Mouse (Mus musculus) lung, embryonic 15.5 days (tissue): Measurements from ENCODE around the gene Gp5. TPM values are rescaled to one million over a fixed set of nuclear protein-coding genes. Genes with fewer than 3 reads are reported as not detected.
"Not testable (repeated sequence)": the region's sequence is repeated elsewhere in the genome, so short reads cannot be mapped to it uniquely, and the experiment has no call there.

ENCODE experiments used
- ATAC-seq: fragments of 200-750 bp; cut with Nextera tagmentation; 2 replicates; pipeline ENCODE4 v1.8.0; 2017; ENCODE audit warnings: moderate number of reproducible peaks, borderline replicate concordance; ENCODE audit not compliant: low FRiP score, low TSS enrichment; ENCODE audit errors: extremely low read depth
- H3K27ac ChIP-seq: fragments of 300-500 bp; sonication (generic); 2 replicates; pipeline ENCODE4 v1.5.1; 2015; ENCODE audit warnings: moderate library complexity, mild to moderate bottlenecking, inconsistent platforms
- H3K27me3 ChIP-seq: fragments of 300-500 bp; sonication (generic); 2 replicates; pipeline ENCODE4 v1.6.1; 2015; ENCODE audit warnings: inconsistent platforms
- H3K36me3 ChIP-seq: fragments of 300-500 bp; sonication (generic); 2 replicates; pipeline ENCODE4 v1.6.1; 2015; ENCODE audit warnings: inconsistent platforms
- H3K4me1 ChIP-seq: fragments of 300-500 bp; sonication (generic); 2 replicates; pipeline ENCODE4 v1.6.1; 2015; ENCODE audit warnings: inconsistent platforms
- H3K4me2 ChIP-seq: fragments of 300-500 bp; sonication (generic); 2 replicates; pipeline ENCODE4 v1.6.1; 2015; ENCODE audit warnings: inconsistent platforms, mild to moderate bottlenecking, moderate library complexity
- H3K4me3 ChIP-seq: fragments of 300-500 bp; sonication (generic); 2 replicates; pipeline ENCODE4 v1.5.1; 2015; ENCODE audit warnings: mild to moderate bottlenecking, inconsistent platforms
- H3K9ac ChIP-seq: fragments of 300-500 bp; sonication (generic); 2 replicates; pipeline ENCODE4 v1.6.1; 2015; ENCODE audit warnings: inconsistent platforms
- H3K9me3 ChIP-seq: fragments of 300-500 bp; sonication (generic); 2 replicates; pipeline ENCODE4 v1.6.1; 2016; ENCODE audit warnings: inconsistent platforms
- WGBS: fragments of 180-500 bp; shearing (Covaris S2); methylation state at CpG from one replicate; pipeline ENCODE4 v1.1.7; 2015; 5-methylcytosine and 5-hydroxymethylcytosine counted together
- polyA plus RNA-seq: library from polyadenylated mRNA; unstranded; fragments of >200 nt; fragmentation: Nextera tagmentation; extraction: Ambion mirVana; gene quantifications from 2 replicates; pipeline ENCODE4 v1.2.1, GENCODE M21; 2015

Gp5 gene
- 2.5 TPM in 2 replicates for polyA plus RNA-seq

GRCm38 (mm10) chr16:30310647-30311046 is at the start of gene Gp5:
TSS of gene Gp5 (minus strand) at chr16:30310779.
- peaks cover 55% of the 10 kb centered on the region for H3K27me3 ChIP-seq
- peak within 1 kb of the TSS; percentile 56 for H3K4me3 ChIP-seq
- H3K4me2 ChIP-seq = peak within 1 kb of the TSS; percentile 99
- peaks cover 23% of the 10 kb centered on the region for H3K4me1 ChIP-seq
- no peak within 1 kb of the TSS for H3K27ac ChIP-seq
- no peak within 1 kb of the TSS for H3K9ac ChIP-seq
- ATAC-seq = no peak
- peaks cover 2% of the 10 kb centered on the region; the same call in 1 of the 2 replicates for H3K36me3 ChIP-seq
- H3K9me3 ChIP-seq = no peaks in the 10 kb centered on the region

- not testable (repeated sequence) for H3K4me3 ChIP-seq, H3K9me3 ChIP-seq, H3K4me1 ChIP-seq, H3K27ac ChIP-seq, ATAC-seq, H3K4me2 ChIP-seq, H3K27me3 ChIP-seq, H3K9ac ChIP-seq
- WGBS = 96% methylated on average over 11 of the region's 11 CpGs
- H3K36me3 ChIP-seq = peaks cover 22% of the 10 kb centered on the region; the same call in 1 of the 2 replicates
These were observed 42.9 kb upstream of the Gp5 start for GRCm38 (mm10) chr16:30353489-30353888.

GRCm38 (mm10) chr16:30314236-30314635 is 3.7 kb upstream of the Gp5 start:
- Histone ChIP-seq H3K36me3 (peaks cover 7% of the 10 kb centered on the region; the same call in 1 of the 2 replicates), H3K4me1 (peaks cover 7% of the 10 kb centered on the region), H3K9me3 (no peaks in the 10 kb centered on the region), H3K27ac (no peak overlapping the region), H3K4me2 (no peak overlapping the region), H3K9ac (no peak overlapping the region), H3K27me3 (peaks cover 23% of the 10 kb centered on the region), H3K4me3 (no peak overlapping the region)
- ATAC-seq = no peak

GRCm38 (mm10) chr16:30310171-30310515 is 436 bp downstream of the Gp5 start:
- ATAC-seq = no peak
- Histone ChIP-seq H3K9me3 (no peaks in the 10 kb centered on the region), H3K27me3 (peaks cover 55% of the 10 kb centered on the region), H3K4me1 (peaks cover 23% of the 10 kb centered on the region), H3K36me3 (no peaks in the 10 kb centered on the region), H3K4me3 (no peak overlapping the region), H3K9ac (no peak overlapping the region), H3K27ac (no peak overlapping the region), H3K4me2 (no peak overlapping the region)
- 57% methylated on average over 8 of the region's 8 CpGs for WGBS

- no peak overlapping the region for H3K27ac ChIP-seq
- ATAC-seq = no peak
- peaks cover 24% of the 10 kb centered on the region for H3K4me1 ChIP-seq
- H3K27me3 ChIP-seq = peaks cover 55% of the 10 kb centered on the region
- H3K9ac ChIP-seq = no peak overlapping the region
- H3K4me3 ChIP-seq = peak overlapping the region; percentile 56
- no peaks in the 10 kb centered on the region for H3K36me3 ChIP-seq
- peak overlapping the region; percentile 99 for H3K4me2 ChIP-seq
- 5% methylated on average over 34 of the region's 34 CpGs for WGBS
- H3K9me3 ChIP-seq = no peaks in the 10 kb centered on the region
These were observed 996 bp downstream of the Gp5 start for GRCm38 (mm10) chr16:30309395-30310170.

- peaks cover 26% of the 10 kb centered on the region for H3K4me1 ChIP-seq
- ATAC-seq = peak; percentile 33; the same call in 1 of the 2 replicates
- H3K27me3 ChIP-seq = peaks cover 55% of the 10 kb centered on the region
- under 1% methylated on average over 65 of the region's 72 CpGs for WGBS
- H3K9ac ChIP-seq = peak overlapping the region; percentile 48
- H3K4me3 ChIP-seq = peak overlapping the region; percentile 56
- no peak overlapping the region for H3K27ac ChIP-seq
- no peaks in the 10 kb centered on the region for H3K36me3 ChIP-seq
- H3K4me2 ChIP-seq = peak overlapping the region; percentile 99
- no peaks in the 10 kb centered on the region for H3K9me3 ChIP-seq
These were observed 1.8 kb downstream of the Gp5 start for GRCm38 (mm10) chr16:30308616-30309394.

- ATAC-seq = no peak
- no peaks in the 10 kb centered on the region for H3K36me3 ChIP-seq
- H3K27ac ChIP-seq = no peak overlapping the region
- peaks cover 55% of the 10 kb centered on the region for H3K27me3 ChIP-seq
- H3K4me2 ChIP-seq = peak overlapping the region; percentile 99
- H3K9ac ChIP-seq = peak overlapping the region; percentile 48
- H3K4me1 ChIP-seq = peaks cover 26% of the 10 kb centered on the region
- H3K4me3 ChIP-seq = peak overlapping the region; percentile 56
- H3K9me3 ChIP-seq = no peaks in the 10 kb centered on the region
- 10% methylated on average over 29 of the region's 29 CpGs for WGBS
These were observed 2.5 kb downstream of the Gp5 start for GRCm38 (mm10) chr16:30307961-30308615.

GRCm38 (mm10) chr16:30307306-30307705 is 3.3 kb downstream of the Gp5 start:
- Histone ChIP-seq H3K36me3 (no peaks in the 10 kb centered on the region), H3K4me2 (no peak overlapping the region), H3K9me3 (no peaks in the 10 kb centered on the region), H3K4me1 (peaks cover 26% of the 10 kb centered on the region), H3K9ac (no peak overlapping the region), H3K27me3 (peaks cover 55% of the 10 kb centered on the region), H3K27ac (no peak overlapping the region), H3K4me3 (no peak overlapping the region)
- WGBS = 50% methylated on average over 12 of the region's 12 CpGs
- ATAC-seq = no peak

- Histone ChIP-seq H3K9me3 (no peaks in the 10 kb centered on the region), H3K27ac (no peak overlapping the region), H3K4me3 (no peak overlapping the region), H3K36me3 (no peaks in the 10 kb centered on the region), H3K9ac (no peak overlapping the region), H3K4me1 (peaks cover 26% of the 10 kb centered on the region), H3K27me3 (peaks cover 56% of the 10 kb centered on the region), H3K4me2 (no peak overlapping the region)
- no peak for ATAC-seq
- 84% methylated on average over 4 of the region's 4 CpGs for WGBS
These were observed 4.5 kb downstream of the Gp5 start for GRCm38 (mm10) chr16:30306102-30306501.

GRCm38 (mm10) chr16:30304236-30304635 is 6.3 kb downstream of the Gp5 start:
- Histone ChIP-seq H3K9ac (no peak overlapping the region), H3K4me1 (peaks cover 18% of the 10 kb centered on the region), H3K36me3 (no peaks in the 10 kb centered on the region), H3K27me3 (peaks cover 38% of the 10 kb centered on the region), H3K27ac (no peak overlapping the region), H3K4me3 (no peak overlapping the region), H3K4me2 (no peak overlapping the region), H3K9me3 (no peaks in the 10 kb centered on the region)
- ATAC-seq = peak; percentile 64; the same call in 1 of the 2 replicates
- 34% methylated on average over 5 of the region's 5 CpGs for WGBS

GRCm38 (mm10) chr16:30303411-30303810 is 7.2 kb downstream of the Gp5 start:
- Histone ChIP-seq H3K27ac (no peak overlapping the region), H3K27me3 (peaks cover 29% of the 10 kb centered on the region), H3K4me3 (no peak overlapping the region), H3K9me3 (no peaks in the 10 kb centered on the region), H3K4me2 (no peak overlapping the region), H3K9ac (no peak overlapping the region), H3K36me3 (no peaks in the 10 kb centered on the region), H3K4me1 (peaks cover 10% of the 10 kb centered on the region)
- ATAC-seq = no peak
- WGBS = 76% methylated on average over 2 of the region's 2 CpGs
